ENCODE assay signal across 23 mouse cellular contexts in the genomic region with DNA sequence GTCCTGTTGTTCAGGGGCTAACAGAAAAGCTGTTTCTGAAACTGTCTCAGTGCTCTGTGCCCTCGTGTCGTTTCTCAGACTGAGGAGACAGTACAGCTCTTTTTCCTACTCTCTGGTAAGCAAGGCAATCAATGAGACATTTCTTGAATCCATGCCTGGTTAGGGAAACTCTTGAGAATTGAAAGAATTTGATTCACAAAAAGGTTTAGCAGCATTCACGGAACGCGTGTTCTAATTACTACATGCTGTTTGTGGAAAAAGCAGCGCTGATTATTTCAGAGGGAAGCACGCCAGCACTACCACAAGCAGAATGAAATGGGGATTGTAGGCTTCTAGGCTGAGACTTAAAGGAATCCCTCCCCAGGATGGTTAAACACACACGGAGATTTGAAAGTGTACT.
A peak's percentile ranks its signal among the peaks of the same experiment; 100 is the strongest.
DNase-seq lines count a peak whose midpoint lies in the region; ATAC-seq and TF ChIP-seq lines count a peak whose summit lies in the region.
"Had no signal": no experiment of that assay in that cellular context is flagged by ENCODE, and none has a peak within 500 bp of the region (broad histone marks: within the 10 kb centered on the region; RNA-seq: fewer than 3 reads in every experiment).

No protein-coding gene starts in this region.

- TF ChIP-seq POLR2A in lung, adult 2 months (IDR thresholded peaks at IDR 0.05; ENCODE audit: borderline replicate concordance, extremely low read depth, low read depth, low read length): no peak

- no peaks in the 10 kb centered on the region; the same call in 1 of the 2 replicates for H3K27me3 ChIP-seq in forebrain, embryonic 13.5 days
- H3K27me3 ChIP-seq in forebrain, embryonic 12.5 days: no peaks in the 10 kb centered on the region
- H3K27me3 ChIP-seq in hindbrain, postnatal 0 days (ENCODE audit: insufficient read depth, low read length): no peaks in the 10 kb centered on the region
- no peaks in the 10 kb centered on the region for H3K27me3 ChIP-seq in hindbrain, embryonic 13.5 days
- H3K27me3 ChIP-seq: embryonic facial prominence, embryonic 12.5 days; megakaryocyte, embryonic 14.5 days; neural tube, embryonic 12.5 days had no signal

- H3K27ac ChIP-seq in forebrain, embryonic 13.5 days: no peak overlapping the region
- H3K27ac ChIP-seq in forebrain, embryonic 12.5 days: no peak overlapping the region
- no peak overlapping the region for H3K27ac ChIP-seq in hindbrain, postnatal 0 days
- H3K27ac ChIP-seq in hindbrain, embryonic 13.5 days: no peak overlapping the region
- H3K27ac ChIP-seq: embryonic facial prominence, embryonic 12.5 days; kidney, postnatal 0 days; neural tube, embryonic 12.5 days had no signal

- H3K4me3 ChIP-seq in forebrain, embryonic 13.5 days: no peak overlapping the region
- no peak overlapping the region for H3K4me3 ChIP-seq in forebrain, embryonic 12.5 days (replicated peaks)
- no peak overlapping the region for H3K4me3 ChIP-seq in hindbrain, postnatal 0 days (ENCODE audit: low read length)
- H3K4me3 ChIP-seq in hindbrain, embryonic 13.5 days: no peak overlapping the region
- no peak overlapping the region for H3K4me3 ChIP-seq in lung, adult 2 months (replicated peaks; ENCODE audit: extremely low read depth, low read depth, low read length)
- H3K4me3 ChIP-seq: embryonic facial prominence, embryonic 12.5 days; heart, embryonic 12.5 days; megakaryocyte, embryonic 14.5 days; neural tube, embryonic 12.5 days had no signal

- H3K9me3 ChIP-seq in forebrain, embryonic 13.5 days (replicated peaks): no peaks in the 10 kb centered on the region
- H3K9me3 ChIP-seq in forebrain, embryonic 12.5 days: no peaks in the 10 kb centered on the region
- no peaks in the 10 kb centered on the region for H3K9me3 ChIP-seq in hindbrain, postnatal 0 days (ENCODE audit: low read length)
- no peaks in the 10 kb centered on the region for H3K9me3 ChIP-seq in hindbrain, embryonic 13.5 days
- H3K9me3 ChIP-seq: embryonic facial prominence, embryonic 12.5 days; heart, embryonic 12.5 days; neural tube, embryonic 12.5 days had no signal

- 42% methylated on average over 8 of the region's 8 CpGs for WGBS in forebrain, embryonic 13.5 days
- 59% methylated on average over 8 of the region's 8 CpGs for WGBS in forebrain, embryonic 12.5 days
- WGBS in hindbrain, postnatal 0 days: 33% methylated on average over 8 of the region's 8 CpGs
- WGBS in hindbrain, embryonic 13.5 days: 63% methylated on average over 8 of the region's 8 CpGs
- WGBS in lung, adult 2 months: 70% methylated on average over 8 of the region's 8 CpGs

- H3K9ac ChIP-seq in forebrain, embryonic 13.5 days: no peak overlapping the region
- no peak overlapping the region for H3K9ac ChIP-seq in forebrain, embryonic 12.5 days
- no peak overlapping the region for H3K9ac ChIP-seq in hindbrain, postnatal 0 days (replicated peaks; ENCODE audit: low read length)
- no peak overlapping the region for H3K9ac ChIP-seq in hindbrain, embryonic 13.5 days
- H3K9ac ChIP-seq: embryonic facial prominence, embryonic 12.5 days; heart, embryonic 12.5 days; liver, postnatal 0 days; neural tube, embryonic 12.5 days had no signal

- peaks cover 12% of the 10 kb centered on the region for H3K4me1 ChIP-seq in forebrain, embryonic 13.5 days
- no peaks in the 10 kb centered on the region for H3K4me1 ChIP-seq in forebrain, embryonic 12.5 days
- no peaks in the 10 kb centered on the region; the same call in 1 of the 2 replicates for H3K4me1 ChIP-seq in hindbrain, postnatal 0 days (ENCODE audit: insufficient read depth, low read length)
- no peaks in the 10 kb centered on the region for H3K4me1 ChIP-seq in hindbrain, embryonic 13.5 days (replicated peaks)
- H3K4me1 ChIP-seq in lung, adult 2 months (ENCODE audit: control insufficient read depth, insufficient read depth, low read length): no peaks in the 10 kb centered on the region; the same call in 1 of the 2 replicates
- H3K4me1 ChIP-seq: embryonic facial prominence, embryonic 12.5 days; megakaryocyte, embryonic 14.5 days; neural tube, embryonic 12.5 days had no signal

- TF ChIP-seq CTCF in hindbrain, postnatal 0 days (IDR thresholded peaks at IDR 0.05; ENCODE audit: low read depth): no peak
- no peak for TF ChIP-seq CTCF in lung, adult 2 months (IDR thresholded peaks at IDR 0.05; ENCODE audit: insufficient read depth, low read length)

- H3K4me2 ChIP-seq in forebrain, embryonic 13.5 days: no peak overlapping the region; the same call in 1 of the 2 replicates
- H3K4me2 ChIP-seq in forebrain, embryonic 12.5 days: no peak overlapping the region
- H3K4me2 ChIP-seq in hindbrain, postnatal 0 days (ENCODE audit: low read depth, low read length): no peak overlapping the region
- no peak overlapping the region for H3K4me2 ChIP-seq in hindbrain, embryonic 13.5 days
- H3K4me2 ChIP-seq: embryonic facial prominence, embryonic 12.5 days; heart, embryonic 12.5 days; neural tube, embryonic 12.5 days had no signal

- H3K36me3 ChIP-seq in forebrain, embryonic 13.5 days (ENCODE audit: poor library complexity, severe bottlenecking): no peaks in the 10 kb centered on the region
- H3K36me3 ChIP-seq in forebrain, embryonic 12.5 days (replicated peaks): no peaks in the 10 kb centered on the region
- H3K36me3 ChIP-seq in hindbrain, postnatal 0 days (ENCODE audit: insufficient read depth, low read length): no peaks in the 10 kb centered on the region
- H3K36me3 ChIP-seq in hindbrain, embryonic 13.5 days: no peaks in the 10 kb centered on the region
- H3K36me3 ChIP-seq: embryonic facial prominence, embryonic 12.5 days; heart, embryonic 12.5 days; neural tube, embryonic 12.5 days had no signal

- peak; percentile 63 for ATAC-seq in forebrain, embryonic 13.5 days
- no peak for ATAC-seq in forebrain, embryonic 12.5 days (ENCODE audit: low FRiP score)
- ATAC-seq in hindbrain, postnatal 0 days: no peak
- ATAC-seq in hindbrain, embryonic 13.5 days (ENCODE audit: low FRiP score): no peak
- ATAC-seq: CD4-positive, CD25-positive, alpha-beta regulatory T cell, adult 4 months; liver, postnatal 0 days had no signal

- peak; percentile 63 for DNase-seq in hindbrain, postnatal 0 days (ENCODE audit: low spot score)
- DNase-seq in right cerebral cortex, postnatal 10 days (ENCODE audit: low spot score in 2 of 2): peak; percentile 52 to 57
- DNase-seq in right cerebral cortex, adult 2 months (ENCODE audit: low spot score in 2 of 2): no peak
- DNase-seq in lung, adult 2 months: no peak
- DNase-seq in retina, postnatal 1 day: no peak
- DNase-seq: adrenal gland, postnatal 25 days; cerebellum, adult 9-11 months; kidney, adult 18-20 months; layer of hippocampus, postnatal 36 days; liver, postnatal 0 days; lung, postnatal 14 days; right cerebral cortex, postnatal 14 days; spleen, adult 18-20 months; thymus, postnatal 4 days had no signal

Comparison
In these comparisons a context has a peak if more than half of its experiments do, and no peak if none do; other contexts are left out.
1. DNase-seq: peak in hindbrain, postnatal 0 days (single experiment) and right cerebral cortex, postnatal 10 days (2 of 2); none in right cerebral cortex, adult 2 months (0 of 2), lung, adult 2 months (single experiment) and retina, postnatal 1 day (single experiment).